Mouse (Mus musculus) embryonic facial prominence, embryonic 10.5 days (tissue): Measurements from ENCODE around the gene Pde12. TPM values are rescaled to one million over a fixed set of nuclear protein-coding genes. Genes with fewer than 3 reads are reported as not detected.

ENCODE experiments used
- DNase-seq: peaks from one replicate; pipeline ENCODE4 v3.0.0-alpha.2; 2017; ENCODE audit warnings: low spot score
- H3K27ac ChIP-seq: fragments of 300-500 bp; sonication (generic); replicated peaks from 2 replicates; pipeline ENCODE4 v1.5.1; 2016; ENCODE audit warnings: mild to moderate bottlenecking
- H3K27me3 ChIP-seq: fragments of 300-500 bp; sonication (generic); replicated peaks from 2 replicates; pipeline ENCODE4 v1.6.1; 2016; ENCODE audit warnings: low read depth, mild to moderate bottlenecking; ENCODE audit not compliant: poor library complexity, severe bottlenecking
- H3K36me3 ChIP-seq: fragments of 300-500 bp; sonication (generic); replicated peaks from 2 replicates; pipeline ENCODE4 v1.6.1; 2016; ENCODE audit warnings: mild to moderate bottlenecking, moderate library complexity
- H3K4me1 ChIP-seq: fragments of 300-500 bp; sonication (generic); 2 replicates; pipeline ENCODE4 v1.6.1; 2016
- H3K4me3 ChIP-seq: fragments of 300-500 bp; sonication (generic); 2 replicates; pipeline ENCODE4 v1.5.1; 2016; ENCODE audit warnings: mild to moderate bottlenecking, moderate library complexity
- H3K9me3 ChIP-seq: fragments of 300-500 bp; sonication (generic); 2 replicates; pipeline ENCODE4 v1.6.1; 2016; ENCODE audit warnings: mild to moderate bottlenecking
- WGBS: fragments of 180-500 bp; shearing (Covaris S2); methylation state at CpG from one replicate; pipeline ENCODE4 v1.1.7; 2016; 5-methylcytosine and 5-hydroxymethylcytosine counted together
- polyA plus RNA-seq: library from polyadenylated mRNA; unstranded; fragments of >200 nt; fragmentation: Nextera tagmentation; extraction: Ambion mirVana; gene quantifications from 2 replicates; pipeline ENCODE4 v1.2.1, GENCODE M21; 2016

The Pde12 gene
- polyA plus RNA-seq, 1 experiment from 2014 or later = 11.6 TPM

- H3K4me3 ChIP-seq = peak overlapping the region; percentile 98
- H3K4me1 ChIP-seq = peaks cover 30% of the 10 kb centered on the region
- H3K27me3 ChIP-seq = no peaks in the 10 kb centered on the region
- H3K36me3 ChIP-seq = peaks cover 29% of the 10 kb centered on the region
- 1% methylated on average over 73 of the region's 73 CpGs for WGBS
- H3K9me3 ChIP-seq = no peaks in the 10 kb centered on the region
- H3K27ac ChIP-seq = peak overlapping the region; percentile 96
- DNase-seq = peak; percentile 61
These were observed 1.1 kb downstream of the Pde12 start for GRCm38 (mm10) chr14:26668371-26669291.

- 23% methylated on average over 6 of the region's 6 CpGs for WGBS
- H3K27ac ChIP-seq = peak overlapping the region; percentile 96
- peaks cover 31% of the 10 kb centered on the region for H3K36me3 ChIP-seq
- peak overlapping the region; percentile 98 for H3K4me3 ChIP-seq
- H3K27me3 ChIP-seq = no peaks in the 10 kb centered on the region
- no peaks in the 10 kb centered on the region for H3K9me3 ChIP-seq
- DNase-seq = peak; percentile 11
- peaks cover 30% of the 10 kb centered on the region for H3K4me1 ChIP-seq
These were observed 1.7 kb downstream of the Pde12 start for GRCm38 (mm10) chr14:26667991-26668370.

- Histone ChIP-seq H3K4me3 (no peak overlapping the region), H3K27ac (no peak overlapping the region), H3K27me3 (no peaks in the 10 kb centered on the region), H3K9me3 (no peaks in the 10 kb centered on the region), H3K4me1 (peaks cover 26% of the 10 kb centered on the region), H3K36me3 (peaks cover 51% of the 10 kb centered on the region)
- no peak for DNase-seq
- WGBS = 92% methylated on average over 2 of the region's 2 CpGs
These were observed 5.8 kb downstream of the Pde12 start for GRCm38 (mm10) chr14:26663851-26664250.

- no peak overlapping the region for H3K4me3 ChIP-seq
- 86% methylated on average over 2 of the region's 2 CpGs for WGBS
- DNase-seq = no peak
- peaks cover 14% of the 10 kb centered on the region for H3K4me1 ChIP-seq
- no peaks in the 10 kb centered on the region for H3K9me3 ChIP-seq
- H3K27ac ChIP-seq = no peak overlapping the region
- no peaks in the 10 kb centered on the region for H3K27me3 ChIP-seq
- peaks cover 64% of the 10 kb centered on the region for H3K36me3 ChIP-seq
These were observed 7.2 kb downstream of the Pde12 start for GRCm38 (mm10) chr14:26662488-26662887.

- Histone ChIP-seq H3K27ac (no peak overlapping the region), H3K27me3 (no peaks in the 10 kb centered on the region), H3K4me1 (peaks cover 10% of the 10 kb centered on the region), H3K36me3 (peaks cover 69% of the 10 kb centered on the region), H3K9me3 (no peaks in the 10 kb centered on the region), H3K4me3 (no peak overlapping the region)
- no peak for DNase-seq
- 94% methylated on average over 3 of the region's 3 CpGs for whole genome bisulfite sequencing
These were observed 7.7 kb downstream of the Pde12 start for GRCm38 (mm10) chr14:26662016-26662415.

GRCm38 (mm10) chr14:26660233-26660632, 9.4 kb downstream of the Pde12 start:
- 95% methylated on average over 1 of the region's 1 CpGs for WGBS
- no peak overlapping the region for H3K4me3 ChIP-seq
- H3K4me1 ChIP-seq = no peaks in the 10 kb centered on the region
- H3K36me3 ChIP-seq = peaks cover 73% of the 10 kb centered on the region
- H3K27me3 ChIP-seq = no peaks in the 10 kb centered on the region
- DNase-seq = no peak
- H3K27ac ChIP-seq = no peak overlapping the region
- H3K9me3 ChIP-seq = no peaks in the 10 kb centered on the region

- Histone ChIP-seq H3K9me3 (no peaks in the 10 kb centered on the region), H3K27ac (no peak overlapping the region), H3K36me3 (peaks cover 76% of the 10 kb centered on the region), H3K4me1 (no peaks in the 10 kb centered on the region), H3K4me3 (no peak overlapping the region), H3K27me3 (no peaks in the 10 kb centered on the region)
- no peak for DNase-seq
These were observed 11.5 kb downstream of the Pde12 start for GRCm38 (mm10) chr14:26658178-26658577.

GRCm38 (mm10) chr14:26651901-26652300, 17.8 kb downstream of the Pde12 start:
- H3K27ac ChIP-seq = no peak overlapping the region
- H3K4me1 ChIP-seq = no peaks in the 10 kb centered on the region
- H3K4me3 ChIP-seq = no peak overlapping the region
- no peaks in the 10 kb centered on the region for H3K9me3 ChIP-seq
- no peaks in the 10 kb centered on the region for H3K27me3 ChIP-seq
- peaks cover 90% of the 10 kb centered on the region for H3K36me3 ChIP-seq
- DNase-seq = no peak

- Histone ChIP-seq H3K27me3 (no peaks in the 10 kb centered on the region), H3K4me1 (no peaks in the 10 kb centered on the region), H3K27ac (no peak overlapping the region), H3K9me3 (no peaks in the 10 kb centered on the region), H3K4me3 (no peak overlapping the region), H3K36me3 (peaks cover 53% of the 10 kb centered on the region)
- WGBS = 89% methylated on average over 2 of the region's 2 CpGs
- no peak for DNase-seq
These were observed 21.9 kb downstream of the Pde12 start for GRCm38 (mm10) chr14:26647811-26648210.

GRCm38 (mm10) chr14:26645989-26646650, 23.6 kb downstream of the Pde12 start:
- Histone ChIP-seq H3K9me3 (no peaks in the 10 kb centered on the region), H3K27me3 (no peaks in the 10 kb centered on the region), H3K27ac (no peak overlapping the region), H3K4me1 (no peaks in the 10 kb centered on the region), H3K4me3 (no peak overlapping the region), H3K36me3 (peaks cover 37% of the 10 kb centered on the region)
- no peak for DNase-seq
- WGBS = 78% methylated on average over 5 of the region's 5 CpGs

GRCm38 (mm10) chr14:26643006-26643624, 26.6 kb downstream of the Pde12 start:
- Histone ChIP-seq H3K4me3 (no peak overlapping the region), H3K36me3 (peaks cover 22% of the 10 kb centered on the region), H3K4me1 (peaks cover 9% of the 10 kb centered on the region), H3K9me3 (no peaks in the 10 kb centered on the region), H3K27me3 (no peaks in the 10 kb centered on the region), H3K27ac (no peak overlapping the region)
- no peak for DNase-seq
- 83% methylated on average over 3 of the region's 3 CpGs for WGBS

GRCm38 (mm10) chr14:26639961-26640360, 29.7 kb downstream of the Pde12 start:
- WGBS = 76% methylated on average over 2 of the region's 2 CpGs

More at GRCm38 (mm10) chr14:26639961-26640360, 29.7 kb downstream of the Pde12 start:
- Histone ChIP-seq H3K4me3 (peak overlapping the region; percentile 94), H3K27ac (no peak overlapping the region), H3K36me3 (peaks cover 6% of the 10 kb centered on the region), H3K4me1 (peaks cover 17% of the 10 kb centered on the region), H3K27me3 (no peaks in the 10 kb centered on the region), H3K9me3 (no peaks in the 10 kb centered on the region)
- no peak for DNase-seq
